Mouse (Mus musculus): ENCODE measurements around the gene Spint4. TPM values are rescaled to one million over a fixed set of nuclear protein-coding genes. Genes with fewer than 3 reads are reported as not detected.

The Spint4 gene
- total RNA-seq (2018; cell fraction: chromatin; rRNA removed) = not detected
- not detected for total RNA-seq (2018; cell fraction: cytosol; rRNA removed)
- total RNA-seq (2018; cell fraction: nucleus; rRNA removed) = not detected
- not detected in 3 replicates for polyA plus RNA-seq (2018)

DNA sequence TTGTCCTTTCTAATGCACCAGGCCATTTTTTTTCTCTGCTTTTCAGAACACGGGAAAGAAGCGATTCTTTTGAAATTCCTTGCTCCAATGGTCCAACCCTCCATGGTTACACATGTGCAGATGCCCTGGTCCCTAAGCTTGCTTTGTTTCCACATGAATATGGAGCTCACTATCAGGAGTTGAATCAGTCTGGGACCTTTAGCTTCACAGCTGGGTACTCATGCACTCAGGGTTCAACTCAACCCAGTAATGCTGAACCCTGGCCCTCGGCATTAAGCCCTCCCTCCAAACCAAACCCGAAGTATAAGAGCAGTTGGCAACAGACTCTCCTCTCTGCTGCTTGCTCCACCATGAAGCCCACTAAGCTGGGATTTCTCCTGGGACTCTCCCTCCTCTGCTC lies at the start of gene Spint4:
Gene Spint4 (plus strand): TSS at position 301 of the 400 bp plus-strand sequence.
- H3K36me3 ChIP-seq (ENCODE audit: inconsistent target) = no peaks in the 10 kb centered on the region
- H3K27ac ChIP-seq = no peak within 1 kb of the TSS
- 86% methylated on average over 4 of the region's 4 CpGs for whole genome bisulfite sequencing (ENCODE audit: missing documents)
- H3K4me3 ChIP-seq (ENCODE audit: inconsistent target) = no peak within 1 kb of the TSS
- H3K79me2 ChIP-seq (ENCODE audit: inconsistent target) = no peaks in the 10 kb centered on the region

DNA sequence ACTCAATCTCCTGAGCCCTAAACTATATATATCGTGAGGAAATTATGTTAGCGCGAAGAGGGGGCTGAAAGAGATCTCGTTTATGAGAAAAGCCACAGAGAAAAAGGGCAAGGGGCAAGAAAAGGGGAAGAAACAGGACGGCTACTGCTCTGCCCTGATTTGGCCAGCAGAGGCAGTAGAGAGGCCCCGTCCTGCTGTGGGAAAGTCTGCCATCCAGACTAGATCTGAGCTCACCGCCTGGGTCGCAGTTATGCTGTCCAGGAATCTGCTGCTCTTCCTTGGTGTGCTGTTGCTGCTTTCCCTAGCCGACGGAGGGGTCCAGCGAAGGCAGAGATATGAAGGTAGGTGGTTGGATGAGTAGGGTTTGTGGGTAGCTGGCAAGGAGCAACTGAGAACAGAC lies 42.4 kb upstream of the Spint4 start, which contains the start of gene Wfdc10:
Gene Wfdc10 (plus strand): TSS at position 189 of the 400 bp plus-strand sequence.
- no peaks in the 10 kb centered on the region for H3K79me2 ChIP-seq (ENCODE audit: inconsistent target)
- H3K36me3 ChIP-seq (ENCODE audit: inconsistent target) = no peaks in the 10 kb centered on the region
- no peak within 1 kb of the TSS for H3K27ac ChIP-seq
- 9% methylated on average over 11 of the region's 11 CpGs for WGBS (ENCODE audit: missing documents)
- no peak within 1 kb of the TSS for H3K4me3 ChIP-seq (ENCODE audit: inconsistent target)

DNA sequence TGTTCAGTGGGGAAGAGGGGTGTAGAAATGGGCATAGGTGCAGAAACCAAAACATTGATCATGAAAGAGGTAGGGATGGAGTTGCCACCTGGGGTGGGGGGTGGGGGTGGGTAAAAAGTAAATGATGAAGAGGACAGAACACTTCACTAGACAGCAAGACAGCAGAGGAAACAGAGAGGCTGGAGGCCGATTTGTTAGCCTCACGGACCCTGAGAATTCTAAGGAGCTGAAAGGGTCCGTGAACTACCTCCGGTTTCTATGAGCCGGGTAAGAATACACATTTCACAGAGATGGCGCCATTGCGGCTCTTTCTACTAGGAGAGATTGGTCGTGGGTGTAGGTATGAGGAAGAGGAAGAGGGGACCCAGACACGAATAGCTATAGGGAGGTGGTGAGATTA lies 41.8 kb upstream of the Spint4 start, which contains the start of gene Wfdc9:
Gene Wfdc9 (minus strand): TSS at position 101 of the 400 bp plus-strand sequence.
- Histone ChIP-seq H3K4me3 (ENCODE audit: inconsistent target) (no peak within 1 kb of the TSS), H3K36me3 (ENCODE audit: inconsistent target) (no peaks in the 10 kb centered on the region), H3K27ac (no peak within 1 kb of the TSS), H3K79me2 (ENCODE audit: inconsistent target) (no peaks in the 10 kb centered on the region)
- 76% methylated on average over 9 of the region's 9 CpGs for WGBS (ENCODE audit: missing documents)

DNA sequence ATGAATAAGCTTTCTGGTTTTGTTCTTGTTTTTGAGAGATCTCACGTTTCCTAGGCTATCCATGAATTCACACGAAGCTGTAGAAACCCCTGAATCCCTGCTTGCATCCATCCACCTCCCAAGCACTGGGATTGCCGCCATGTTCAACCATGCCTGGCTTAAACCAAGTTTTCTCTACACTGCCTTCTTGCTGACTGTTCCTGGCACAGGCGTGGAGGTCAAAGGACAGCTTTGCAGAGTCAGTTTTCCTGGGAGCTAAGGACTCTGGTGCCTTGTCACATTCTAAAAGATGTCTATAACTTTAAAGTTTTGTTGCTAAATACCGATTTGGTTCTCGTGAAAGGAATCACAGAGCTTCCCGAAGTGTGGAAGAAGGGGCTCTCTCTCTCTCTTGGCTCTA lies 33.5 kb upstream of the Spint4 start:
- H3K4me3 ChIP-seq (ENCODE audit: inconsistent target) = no peak overlapping the region
- H3K79me2 ChIP-seq (ENCODE audit: inconsistent target) = no peaks in the 10 kb centered on the region
- no peak overlapping the region for H3K27ac ChIP-seq
- WGBS (ENCODE audit: missing documents) = 90% methylated on average over 7 of the region's 7 CpGs
- no peaks in the 10 kb centered on the region for H3K36me3 ChIP-seq (ENCODE audit: inconsistent target)

DNA sequence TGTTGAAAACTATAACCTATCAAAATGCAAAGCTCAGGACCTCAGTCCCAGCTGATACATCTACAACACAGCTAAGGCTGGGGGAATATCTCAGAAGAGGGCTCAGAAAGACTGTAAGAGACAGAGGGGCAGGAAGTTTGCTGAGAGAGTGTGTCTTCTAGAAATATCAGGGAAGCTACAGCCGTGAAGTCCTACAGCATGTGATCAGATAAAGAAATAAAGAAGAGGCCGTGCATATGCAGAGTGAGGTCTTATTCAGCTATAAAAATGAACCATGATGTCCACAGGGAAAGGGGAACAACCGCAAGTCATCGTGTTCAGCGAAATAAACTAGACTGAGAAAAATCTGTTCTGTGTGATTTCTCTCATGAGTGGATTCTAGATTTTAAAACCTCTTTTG lies 28.0 kb upstream of the Spint4 start:
- no peaks in the 10 kb centered on the region for H3K79me2 ChIP-seq (ENCODE audit: inconsistent target)
- no peaks in the 10 kb centered on the region for H3K36me3 ChIP-seq (ENCODE audit: inconsistent target)
- H3K4me3 ChIP-seq (ENCODE audit: inconsistent target) = no peak overlapping the region
- H3K27ac ChIP-seq = no peak overlapping the region
- WGBS (ENCODE audit: missing documents) = 82% methylated on average over 5 of the region's 5 CpGs

DNA sequence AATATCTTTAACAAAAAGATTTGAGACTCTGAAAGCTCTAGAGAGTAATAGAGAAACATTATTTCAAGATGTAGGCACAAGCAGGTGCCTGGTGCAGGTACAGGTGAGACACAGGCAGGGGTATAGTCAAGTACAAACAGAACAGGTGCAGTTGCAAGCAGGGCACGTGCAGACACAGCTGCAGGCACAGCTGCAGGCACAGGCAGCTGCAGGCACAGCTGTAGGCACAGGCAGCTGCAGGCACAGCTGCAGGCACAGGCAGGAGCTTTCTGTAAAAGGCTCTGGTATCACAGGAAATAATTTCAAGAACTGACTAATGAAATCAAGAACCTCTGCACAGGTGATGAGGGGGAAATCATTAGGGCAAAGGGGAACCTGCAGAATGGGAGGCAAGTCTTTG lies 27.4 kb upstream of the Spint4 start:
- WGBS (ENCODE audit: missing documents) = 33% methylated on average over 1 of the region's 1 CpGs
- H3K79me2 ChIP-seq (ENCODE audit: inconsistent target) = no peaks in the 10 kb centered on the region
- H3K4me3 ChIP-seq (ENCODE audit: inconsistent target) = no peak overlapping the region
- no peak overlapping the region for H3K27ac ChIP-seq
- H3K36me3 ChIP-seq (ENCODE audit: inconsistent target) = no peaks in the 10 kb centered on the region

DNA sequence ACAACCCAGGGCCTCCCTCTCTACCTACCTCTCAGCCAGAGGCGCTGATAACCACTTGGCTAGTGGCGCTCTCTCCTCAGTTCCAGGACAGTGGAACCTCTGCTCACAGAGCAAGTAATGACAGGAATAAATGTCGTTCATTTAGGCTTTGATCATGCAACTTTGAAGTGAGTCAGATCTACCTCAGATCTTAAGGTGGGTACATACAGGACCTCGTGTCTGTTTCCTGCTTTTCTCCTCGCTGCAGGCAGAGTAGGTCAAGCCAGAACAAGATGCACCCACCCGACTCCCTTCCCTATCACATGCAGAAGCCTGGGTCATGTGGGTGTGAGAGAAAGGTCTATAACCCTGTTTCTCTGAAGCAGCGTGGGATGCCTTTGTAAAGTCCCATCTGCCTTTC lies 24.3 kb upstream of the Spint4 start, which contains the start of gene Wfdc11:
Gene Wfdc11 (minus strand): TSS at position 101 of the 400 bp plus-strand sequence.
- Histone ChIP-seq H3K4me3 (ENCODE audit: inconsistent target) (no peak within 1 kb of the TSS), H3K36me3 (ENCODE audit: inconsistent target) (no peaks in the 10 kb centered on the region), H3K79me2 (ENCODE audit: inconsistent target) (no peaks in the 10 kb centered on the region), H3K27ac (no peak within 1 kb of the TSS)
- 78% methylated on average over 7 of the region's 7 CpGs for WGBS (ENCODE audit: missing documents)

DNA sequence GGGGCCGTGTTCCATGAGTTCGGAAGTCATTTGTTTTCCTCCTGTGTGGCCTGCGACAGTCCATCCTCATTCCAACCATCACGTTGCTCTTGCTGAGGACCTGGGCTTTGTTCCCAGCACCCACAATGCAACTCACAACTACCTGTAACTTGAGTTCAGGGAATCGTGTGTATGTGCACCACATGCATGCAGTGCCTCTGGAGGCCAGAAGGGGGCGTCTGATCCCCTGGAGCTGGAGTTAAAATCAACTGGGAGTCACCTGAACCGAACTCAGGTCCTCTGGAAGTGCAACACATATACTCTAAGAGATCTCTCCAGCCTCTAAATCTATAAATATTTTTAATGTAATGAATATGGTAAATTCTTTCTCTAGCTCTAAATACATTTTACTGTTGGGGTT lies 22.2 kb upstream of the Spint4 start:
- no peak overlapping the region for H3K4me3 ChIP-seq (ENCODE audit: inconsistent target)
- H3K36me3 ChIP-seq (ENCODE audit: inconsistent target) = no peaks in the 10 kb centered on the region
- H3K79me2 ChIP-seq (ENCODE audit: inconsistent target) = no peaks in the 10 kb centered on the region
- no peak overlapping the region for H3K27ac ChIP-seq
- WGBS (ENCODE audit: missing documents) = 87% methylated on average over 7 of the region's 7 CpGs

DNA sequence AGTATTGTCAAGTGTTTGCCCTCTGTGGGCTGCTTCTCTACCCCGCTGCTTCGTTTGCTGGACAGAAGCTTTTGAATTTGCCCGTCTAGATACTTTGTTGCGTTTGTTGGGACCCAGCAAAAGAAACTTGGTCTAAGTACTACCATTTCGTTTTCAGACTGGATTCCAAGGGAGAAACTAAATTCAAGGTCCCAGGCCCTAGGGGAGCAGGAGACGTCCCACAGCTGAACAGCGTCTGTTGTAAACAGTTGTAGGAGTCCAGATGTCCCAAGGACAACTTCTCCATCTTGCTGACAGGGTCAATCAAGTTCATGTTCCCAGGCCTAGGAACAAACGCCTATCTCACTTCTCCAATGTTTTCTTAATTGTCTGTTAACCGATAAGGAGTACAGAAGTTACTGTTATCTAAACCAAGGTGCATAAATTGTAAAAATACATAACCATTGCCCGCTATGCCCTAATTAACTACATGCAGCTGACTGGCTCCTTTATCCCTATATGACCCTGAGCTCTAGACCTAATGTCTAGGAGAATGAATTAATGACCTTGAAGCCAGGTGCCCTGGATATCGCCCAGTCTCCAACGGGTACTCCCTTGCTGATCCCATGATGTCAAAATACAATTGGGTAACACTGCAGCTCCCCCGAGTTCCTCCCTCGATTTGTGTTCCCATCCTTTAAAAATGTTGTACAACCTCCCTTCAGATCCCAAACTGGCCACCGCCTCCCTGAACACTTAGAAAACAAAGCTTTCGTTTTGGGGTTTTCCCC lies 21.2 kb upstream of the Spint4 start:
- Histone ChIP-seq H3K36me3 (ENCODE audit: inconsistent target) (no peaks in the 10 kb centered on the region), H3K4me3 (ENCODE audit: inconsistent target) (no peak overlapping the region), H3K27ac (no peak overlapping the region), H3K79me2 (ENCODE audit: inconsistent target) (no peaks in the 10 kb centered on the region)
- WGBS (ENCODE audit: missing documents) = 91% methylated on average over 16 of the region's 16 CpGs

DNA sequence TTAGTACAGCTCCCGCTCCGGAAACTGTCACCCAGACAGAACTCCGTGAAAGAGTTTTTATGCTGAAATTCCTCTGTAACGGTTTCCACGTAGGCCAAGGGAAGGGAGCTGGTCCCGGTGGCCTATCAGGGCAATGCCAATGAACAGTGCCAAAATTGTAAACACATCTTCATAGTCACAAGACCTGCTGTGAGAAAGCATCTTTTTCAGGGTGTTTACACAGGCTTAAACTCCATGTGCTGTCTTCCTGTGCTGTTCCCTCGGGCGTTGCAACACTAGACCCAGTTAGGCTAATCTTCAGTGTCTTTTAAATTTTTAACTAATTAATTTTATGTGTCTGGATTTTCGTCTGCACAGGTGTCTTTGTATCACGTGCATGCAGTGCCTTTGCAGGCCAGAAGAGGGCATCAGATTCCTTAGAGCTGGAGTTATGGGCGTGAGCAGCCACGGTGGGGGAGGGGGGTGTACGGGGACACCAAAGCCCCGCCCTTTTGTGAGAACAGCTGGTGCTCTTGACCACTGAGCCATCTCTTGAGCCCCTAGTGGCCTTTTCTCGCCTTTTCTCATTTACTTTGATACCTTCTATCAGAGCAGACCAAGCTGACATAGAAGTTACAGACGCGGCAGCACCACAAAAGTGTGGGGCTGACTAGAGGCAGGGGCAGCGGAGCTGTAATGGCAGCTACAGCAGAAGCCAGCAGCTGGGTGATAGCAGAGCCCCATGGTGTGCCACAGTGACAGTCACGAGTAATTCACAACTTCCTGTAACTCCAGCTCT lies 19.3 kb upstream of the Spint4 start:
- 22% methylated on average over 18 of the region's 19 CpGs for WGBS (ENCODE audit: missing documents)
- no peaks in the 10 kb centered on the region for H3K36me3 ChIP-seq (ENCODE audit: inconsistent target)
- peak overlapping the region; percentile 10; the same call in 1 of the 2 replicates for H3K27ac ChIP-seq
- H3K4me3 ChIP-seq (ENCODE audit: inconsistent target) = no peak overlapping the region
- no peaks in the 10 kb centered on the region for H3K79me2 ChIP-seq (ENCODE audit: inconsistent target)

DNA sequence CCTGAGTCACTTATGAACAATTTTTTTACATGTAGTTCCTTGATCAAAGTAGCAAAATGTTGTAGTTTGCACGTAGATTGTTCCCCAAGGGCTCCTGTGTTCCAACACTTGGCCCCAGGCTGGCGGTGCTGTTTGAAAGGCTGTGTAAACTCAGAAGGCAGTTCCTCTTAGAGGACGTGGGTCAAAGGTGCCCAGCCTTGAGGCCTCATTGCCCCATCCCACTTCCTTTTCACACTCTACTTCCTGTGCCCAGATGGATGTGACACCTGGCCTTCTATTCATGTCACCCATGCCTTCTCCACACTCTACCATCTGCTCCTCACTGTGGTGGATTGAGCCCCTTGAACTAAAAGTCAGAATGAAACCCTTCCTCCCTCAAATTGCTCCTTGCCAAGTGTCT lies 18.4 kb upstream of the Spint4 start:
- WGBS (ENCODE audit: missing documents) = 18% methylated on average over 3 of the region's 3 CpGs
- H3K27ac ChIP-seq = 0 out of 2 replicates have a peak overlapping the region, but pooled peaks have one; percentile 10
- H3K4me3 ChIP-seq (ENCODE audit: inconsistent target) = no peak overlapping the region
- no peaks in the 10 kb centered on the region for H3K36me3 ChIP-seq (ENCODE audit: inconsistent target)
- no peaks in the 10 kb centered on the region for H3K79me2 ChIP-seq (ENCODE audit: inconsistent target)

DNA sequence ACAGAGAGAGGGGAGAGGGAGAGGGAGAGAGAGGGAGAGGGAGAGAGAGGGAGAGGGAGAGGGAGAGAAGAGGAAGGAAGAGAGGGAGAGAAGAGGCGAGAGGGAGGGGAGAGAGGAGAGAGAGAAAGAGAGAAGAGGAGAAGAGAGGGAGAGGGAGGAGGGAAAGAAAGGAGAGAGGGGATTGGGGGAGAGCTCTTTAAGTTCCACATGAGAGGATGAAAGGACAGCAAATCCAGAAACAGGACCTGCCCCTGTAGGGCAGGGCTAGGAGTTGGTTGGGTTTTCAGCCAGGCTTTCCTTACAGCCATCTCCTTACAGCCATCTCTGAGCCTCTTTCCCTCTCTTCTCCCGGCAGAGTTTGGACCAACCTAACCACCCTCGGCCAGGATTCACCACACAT lies 13.5 kb upstream of the Spint4 start, which contains the start of gene Wfdc13:
Gene Wfdc13 (plus strand): TSS at position 301 of the 400 bp plus-strand sequence.
- Histone ChIP-seq H3K4me3 (ENCODE audit: inconsistent target) (no peak within 1 kb of the TSS), H3K27ac (no peak within 1 kb of the TSS), H3K36me3 (ENCODE audit: inconsistent target) (no peaks in the 10 kb centered on the region), H3K79me2 (ENCODE audit: inconsistent target) (no peaks in the 10 kb centered on the region)
- 44% methylated on average over 3 of the region's 3 CpGs for WGBS (ENCODE audit: missing documents)

DNA sequence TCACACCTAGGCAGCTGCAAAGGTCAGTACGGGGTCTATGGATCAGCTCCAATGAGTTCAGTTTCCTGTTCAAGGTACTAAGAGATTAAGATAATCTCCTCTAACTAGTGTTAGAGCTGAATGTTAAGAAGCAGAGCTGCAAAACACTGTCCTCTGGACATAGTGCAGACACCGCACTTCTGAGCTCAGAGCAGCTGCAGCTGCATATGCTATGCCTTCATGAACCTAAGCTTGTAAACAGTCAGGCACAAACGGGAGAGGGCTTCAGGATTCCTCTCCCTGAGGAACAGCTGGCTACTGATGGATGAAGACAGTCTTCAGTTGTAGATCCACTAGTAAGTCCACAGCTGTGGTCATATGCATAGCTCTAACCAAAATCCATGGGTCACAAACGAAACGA lies 2.7 kb downstream of the Spint4 start:
- WGBS (ENCODE audit: missing documents) = 74% methylated on average over 5 of the region's 5 CpGs
- H3K4me3 ChIP-seq (ENCODE audit: inconsistent target) = no peak overlapping the region
- no peaks in the 10 kb centered on the region for H3K79me2 ChIP-seq (ENCODE audit: inconsistent target)
- H3K36me3 ChIP-seq (ENCODE audit: inconsistent target) = no peaks in the 10 kb centered on the region
- H3K27ac ChIP-seq = no peak overlapping the region

DNA sequence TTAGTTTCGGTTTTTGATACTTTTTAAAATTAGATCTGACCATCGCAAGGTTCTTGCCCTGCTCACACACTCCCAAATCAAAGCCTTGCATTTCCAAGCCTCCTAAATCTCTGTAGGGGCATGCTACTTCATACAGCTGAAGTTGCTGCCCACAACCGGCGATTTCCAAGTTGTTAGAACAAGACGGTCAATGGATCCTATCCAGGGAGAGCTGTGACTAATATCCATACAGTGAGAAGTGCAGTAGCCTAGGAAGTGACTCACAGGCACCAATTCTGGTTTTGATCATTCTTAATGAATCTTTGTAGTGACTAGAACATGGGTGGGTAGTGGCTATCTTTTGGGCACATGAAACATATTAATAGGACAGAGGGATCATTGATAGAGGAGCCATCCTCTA lies 3.5 kb downstream of the Spint4 start:
- Histone ChIP-seq H3K79me2 (ENCODE audit: inconsistent target) (no peaks in the 10 kb centered on the region), H3K27ac (no peak overlapping the region), H3K36me3 (ENCODE audit: inconsistent target) (no peaks in the 10 kb centered on the region), H3K4me3 (ENCODE audit: inconsistent target) (no peak overlapping the region)
- WGBS (ENCODE audit: missing documents) = 93% methylated on average over 5 of the region's 5 CpGs

DNA sequence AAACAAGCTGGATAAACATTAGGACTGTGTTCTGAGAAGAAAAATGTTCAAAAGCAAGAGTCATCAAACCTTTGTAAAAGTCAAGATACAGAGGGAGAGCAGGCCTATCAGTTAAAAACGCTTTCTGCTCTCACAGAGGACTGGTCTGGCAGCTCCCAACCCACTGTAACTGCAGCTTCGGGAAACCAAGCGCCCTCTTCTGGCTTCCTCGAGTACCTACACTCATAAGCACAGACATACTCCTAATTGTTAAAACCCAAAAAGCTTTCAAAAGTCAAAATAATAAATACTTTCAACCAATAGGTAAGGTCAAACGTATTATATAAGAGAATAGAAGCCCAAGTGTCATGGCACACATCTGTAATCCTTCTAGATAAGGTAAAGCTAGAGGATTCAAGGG lies 5.9 kb downstream of the Spint4 start:
- Histone ChIP-seq H3K36me3 (ENCODE audit: inconsistent target) (no peaks in the 10 kb centered on the region), H3K4me3 (ENCODE audit: inconsistent target) (no peak overlapping the region), H3K27ac (no peak overlapping the region), H3K79me2 (ENCODE audit: inconsistent target) (no peaks in the 10 kb centered on the region)
- WGBS (ENCODE audit: missing documents) = 81% methylated on average over 5 of the region's 5 CpGs

All from macrophage (primary cell).